Mouse (Mus musculus) olfactory bulb, adult 2 months (tissue): ENCODE measurements at regions not wholly inside any gene's neighbourhood (a gene's known extent, or its start where the extent isn't known, plus 50 kb on each side); places are given as distances from the start of the nearest gene placed in this dataset.

ENCODE experiments used
- CTCF ChIP-seq: fragments of 200-500 bp; IDR thresholded peaks from 2 replicates; pipeline ENCODE4 v1.5.1; 2012; ENCODE audit warnings: low read depth, mild to moderate bottlenecking, low read length, moderate library complexity; ENCODE audit not compliant: insufficient read depth
- POLR2A ChIP-seq: fragments of 200-500 bp; IDR thresholded peaks from 2 replicates; pipeline ENCODE4 v1.6.1; 2012; ENCODE audit warnings: mild to moderate bottlenecking, low read depth, low read length, moderate library complexity; ENCODE audit not compliant: insufficient read depth

- no peak for TF ChIP-seq CTCF
- no peak for TF ChIP-seq POLR2A
Measured at GRCm38 (mm10) chr10:92412737-92413136, 309.5 kb downstream of the Nedd1 start.
